In genomic region chr1:191328019-191328441, GRCm38 (mm10) we compare ENCODE assay signal across 8 mouse cellular contexts. TPM values are rescaled to one million over a fixed set of nuclear protein-coding genes. Genes with fewer than 3 reads are reported as not detected.
DNase-seq lines count a peak whose midpoint lies in the region; ATAC-seq lines count a peak whose summit lies in the region.

No protein-coding gene starts in this region.

- ATAC-seq in megakaryocyte-erythroid progenitor cell, adult 5-6 weeks (replicated peaks; ENCODE audit: low FRiP score, low TSS enrichment, poor library complexity, severe bottlenecking) = no peak

- no peaks in the 10 kb centered on the region for H3K36me3 ChIP-seq in splenic B cell, adult 2 months (ENCODE audit: control insufficient read depth, insufficient read depth, low read length, poor library complexity, severe bottlenecking)

- H3K27me3 ChIP-seq in splenic B cell, adult 2 months (ENCODE audit: control insufficient read depth, insufficient read depth, low read length, poor library complexity, severe bottlenecking) = no peaks in the 10 kb centered on the region

- peak; percentile 68 to 77 for DNase-seq in cerebellum, postnatal 10 days
- DNase-seq in cerebellum, adult 8-10 months = no peak
- peak; percentile 37 for DNase-seq in right cerebral cortex, postnatal 14 days
- DNase-seq in right cerebral cortex, postnatal 36 days (ENCODE audit: low spot score in 2 of 2) = no peak
- DNase-seq in kidney, postnatal 4 days = peak; percentile 81 to 90
- DNase-seq in splenic B cell, adult 2 months (ENCODE audit: low read depth, low spot score) = peak; percentile 73
- DNase-seq in spleen, adult 18-20 months = no peak

RNA-seq across cellular contexts. Expression of gene Tmem206, which starts 2.3 kb away (rescaled TPM):
- total RNA-seq in megakaryocyte-erythroid progenitor cell, adult 5-6 weeks (2014; fragmentation: Nextera tagmentation) = 13.5 TPM in 2 replicates
- 9.8 and 15.5 TPM in 2 replicates for total RNA-seq in megakaryocyte-erythroid progenitor cell, adult 5-6 weeks (2017)

RNA-seq across cellular contexts. Expression of gene Nenf, which starts 10.0 kb away (rescaled TPM):
- total RNA-seq in megakaryocyte-erythroid progenitor cell, adult 5-6 weeks (2014; fragmentation: Nextera tagmentation) = 62.2 and 87.6 TPM in 2 replicates
- 20.3 and 35.5 TPM in 2 replicates for total RNA-seq in megakaryocyte-erythroid progenitor cell, adult 5-6 weeks (2017)

Comparison
In these comparisons a context has a peak if more than half of its experiments do, and no peak if none do; other contexts are left out.
1. DNase-seq: peak in cerebellum, postnatal 10 days (2 of 2), right cerebral cortex, postnatal 14 days (single experiment), kidney, postnatal 4 days (2 of 2) and splenic B cell, adult 2 months (single experiment); none in cerebellum, adult 8-10 months (single experiment), right cerebral cortex, postnatal 36 days (0 of 2) and spleen, adult 18-20 months (0 of 2).